Mouse (Mus musculus) erythroblast, embryonic 14.5 days (primary cell): ENCODE measurements around the gene Dbndd1.

ENCODE experiments used
- GATA1 ChIP-seq: IDR thresholded peaks from 2 replicates; pipeline ENCODE4 v1.6.1; 2012; ENCODE audit warnings: low read length, inconsistent platforms, mixed read lengths
- TAL1 ChIP-seq: IDR thresholded peaks from 3 replicates; pipeline ENCODE4 v1.6.1; 2012; ENCODE audit warnings: low read length, inconsistent platforms, mixed read lengths

- TF ChIP-seq GATA1, result no peak
- TF ChIP-seq TAL1, result no peak
Observed at GRCm38 (mm10) chr8:123536990-123537380, 21.7 kb upstream of the Dbndd1 start.
